Mouse (Mus musculus): Measurements from ENCODE around the gene Fam69a.
"Not testable (repeated sequence)": the region's sequence is repeated elsewhere in the genome, so short reads cannot be mapped to it uniquely, and the experiment has no call there.

Fam69a gene

DNA sequence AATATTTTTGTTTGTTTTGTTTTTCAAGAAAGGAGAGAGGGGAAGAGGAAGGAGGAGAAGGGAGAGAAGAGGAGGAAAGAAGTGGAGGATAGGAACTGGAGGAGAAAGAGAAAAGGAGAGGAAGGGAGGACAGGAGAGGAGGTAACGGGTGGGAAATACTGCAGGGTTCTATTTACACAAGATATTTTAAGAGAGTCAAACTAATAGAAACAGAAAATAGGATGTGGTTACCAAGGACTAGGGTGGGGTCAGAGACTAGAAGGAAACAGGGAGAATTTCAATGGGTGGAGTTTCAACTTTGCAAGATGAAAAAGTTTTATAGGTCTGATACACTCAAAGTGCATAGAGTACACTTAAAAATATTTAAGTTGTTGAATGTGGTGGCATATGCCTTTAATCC lies 7.0 kb downstream of the Fam69a start:
- no peak for DNase-seq (ENCODE audit: low read depth, low spot score)

DNA sequence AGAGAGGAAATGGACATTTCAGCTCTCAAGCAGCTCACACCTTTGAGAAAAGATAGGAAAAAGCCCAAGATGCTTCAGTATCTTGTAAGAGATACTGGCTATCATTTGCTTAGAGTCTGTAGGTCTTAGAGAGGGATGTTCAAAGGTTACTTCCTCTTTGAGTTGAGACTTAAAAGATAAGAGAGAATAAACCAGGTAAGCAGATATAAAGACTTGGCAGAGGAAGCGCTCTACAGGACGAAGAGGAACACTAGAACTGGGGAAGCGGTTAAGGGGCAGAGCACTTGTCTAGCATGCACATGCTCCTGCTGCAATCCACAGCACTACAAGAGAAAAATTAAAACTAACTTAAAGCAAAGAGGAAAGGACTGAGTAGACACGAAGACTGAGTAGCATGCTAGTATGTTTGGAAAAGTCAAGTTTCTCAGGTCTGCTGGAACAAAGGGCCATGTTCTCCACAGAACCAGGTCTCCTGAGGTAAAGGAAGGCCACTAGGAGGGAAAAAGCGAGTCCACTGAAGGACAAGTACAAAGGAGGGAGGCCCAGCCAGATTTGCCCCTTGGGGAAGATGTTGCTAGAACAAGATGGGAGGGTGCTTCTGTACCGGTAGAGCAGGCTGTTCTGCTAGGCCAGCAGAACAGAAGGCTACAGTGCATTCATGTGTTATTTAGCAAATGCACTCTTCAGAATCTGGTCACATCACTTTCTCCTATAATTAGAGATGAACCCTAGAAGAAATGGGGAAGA lies 8.4 kb downstream of the Fam69a start:
- no peak for DNase-seq (ENCODE audit: low read depth, low spot score)

DNA sequence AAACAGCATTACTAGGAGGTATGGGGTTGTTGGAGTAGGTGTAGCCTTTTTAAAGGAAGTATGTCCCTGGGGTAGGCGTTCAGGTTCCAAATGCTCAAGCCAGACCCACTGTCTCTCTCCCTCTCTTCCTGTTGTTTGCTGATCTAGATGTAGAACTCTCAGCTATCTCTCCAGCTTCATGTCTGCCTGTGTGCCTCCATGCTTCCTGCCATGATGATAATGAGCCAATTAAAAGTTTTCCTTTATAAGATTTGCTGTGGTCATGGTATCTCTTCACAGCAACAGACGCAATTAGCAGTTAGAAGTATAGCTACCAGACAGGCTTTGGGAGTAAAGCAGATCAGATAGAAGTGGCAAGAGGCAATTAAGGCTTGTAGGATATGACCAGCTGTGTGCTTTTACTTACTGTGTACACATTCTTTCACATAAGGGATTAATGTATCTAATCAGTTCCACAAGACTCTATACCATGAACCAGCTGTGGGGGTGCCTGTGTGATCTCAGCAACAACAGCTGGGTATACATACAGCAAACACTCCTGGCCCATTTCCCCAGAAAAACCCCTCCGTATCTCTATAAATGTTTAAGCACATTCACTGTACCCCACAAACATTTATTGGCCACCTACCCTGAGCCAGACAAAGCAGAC lies 9.1 kb downstream of the Fam69a start:
- DNase-seq (ENCODE audit: low read depth, low spot score): no peak

DNA sequence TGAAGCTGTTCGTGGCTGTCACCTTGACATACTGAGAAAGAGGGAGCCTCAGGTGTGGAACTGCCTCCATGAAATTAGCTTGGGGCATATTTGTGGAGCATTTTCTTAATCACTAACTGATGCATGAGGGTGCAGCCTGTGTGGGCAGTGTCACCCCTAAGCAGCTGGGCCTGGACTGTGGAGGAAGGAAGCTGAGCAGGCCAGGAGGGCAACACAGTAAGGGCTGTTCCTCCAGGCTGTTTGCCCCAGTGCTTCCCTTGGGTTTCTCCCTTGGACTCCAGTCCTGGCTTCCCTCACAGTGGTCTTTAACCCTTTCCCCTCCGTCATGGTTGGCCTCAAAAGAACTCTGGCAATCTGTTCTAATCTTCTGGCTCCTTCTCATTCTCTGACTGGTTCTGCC lies 13.6 kb downstream of the Fam69a start:
- DNase-seq (ENCODE audit: low read depth, low spot score): no peak

DNA sequence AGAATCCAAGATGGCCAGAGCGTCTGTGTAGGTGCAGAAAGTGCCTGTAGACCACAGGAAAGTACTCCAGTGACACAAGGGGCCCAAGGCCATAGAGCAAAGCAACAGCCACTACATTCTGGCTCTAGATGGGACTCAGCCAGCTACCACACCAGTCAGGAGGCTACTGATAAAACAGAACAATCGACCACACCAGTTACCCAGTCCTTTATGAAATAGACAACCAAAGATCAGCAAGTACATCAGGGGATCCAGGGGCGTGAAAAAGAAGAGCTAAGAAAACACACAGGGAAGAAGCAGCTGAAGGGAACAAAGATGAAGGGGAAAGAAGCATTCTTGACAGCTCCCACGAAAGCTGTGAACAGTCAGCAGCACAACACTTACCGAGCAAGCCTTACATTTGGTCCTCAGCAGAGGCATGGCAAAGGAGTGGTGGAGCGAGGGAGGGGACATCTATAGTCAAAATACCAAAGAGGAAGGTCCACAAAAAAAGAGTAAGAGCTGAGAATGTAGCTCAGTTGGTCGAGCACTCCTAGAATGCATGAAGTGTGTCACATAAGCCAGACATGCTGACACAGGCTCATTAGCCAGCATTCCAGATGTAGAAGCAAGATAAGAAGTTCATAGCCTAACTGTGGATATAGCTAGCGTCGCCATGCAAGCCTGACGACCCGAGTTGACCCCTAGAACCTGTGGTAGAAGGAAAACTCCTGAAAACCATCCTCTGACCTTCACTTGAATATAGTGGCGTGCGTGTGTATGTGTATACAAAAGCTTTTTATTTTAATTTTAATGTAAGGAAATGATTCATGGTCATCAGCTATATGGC lies 14.2 kb downstream of the Fam69a start:
- no peak for DNase-seq (ENCODE audit: low read depth, low spot score)

GRCm38 (mm10) chr5:107971069-107971468 lies 15.8 kb downstream of the Fam69a start:
- DNase-seq (ENCODE audit: low read depth, low spot score): no peak

DNA sequence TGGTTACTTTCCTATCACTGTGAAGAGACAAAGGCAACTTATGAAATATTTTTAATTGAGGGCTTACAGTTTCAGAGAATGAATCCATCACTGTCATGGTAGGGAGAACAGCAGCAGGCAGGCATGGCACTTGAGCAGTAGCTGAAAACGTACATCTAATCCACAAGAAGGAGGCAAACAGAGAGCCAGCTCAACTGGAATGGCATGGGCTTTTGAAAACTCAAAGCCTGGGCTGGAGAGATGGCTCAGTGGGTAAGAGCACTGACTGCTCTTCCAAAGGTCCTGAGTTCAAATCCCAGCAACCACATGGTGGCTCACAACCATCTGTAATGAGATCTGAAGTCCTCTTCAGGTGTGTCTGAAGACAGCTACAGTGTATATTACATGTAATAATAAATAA lies 17.1 kb downstream of the Fam69a start:
- DNase-seq (ENCODE audit: low read depth, low spot score): not testable (repeated sequence)

GRCm38 (mm10) chr5:107968079-107968478 lies 18.8 kb downstream of the Fam69a start:
- no peak for DNase-seq (ENCODE audit: low read depth, low spot score)

DNA sequence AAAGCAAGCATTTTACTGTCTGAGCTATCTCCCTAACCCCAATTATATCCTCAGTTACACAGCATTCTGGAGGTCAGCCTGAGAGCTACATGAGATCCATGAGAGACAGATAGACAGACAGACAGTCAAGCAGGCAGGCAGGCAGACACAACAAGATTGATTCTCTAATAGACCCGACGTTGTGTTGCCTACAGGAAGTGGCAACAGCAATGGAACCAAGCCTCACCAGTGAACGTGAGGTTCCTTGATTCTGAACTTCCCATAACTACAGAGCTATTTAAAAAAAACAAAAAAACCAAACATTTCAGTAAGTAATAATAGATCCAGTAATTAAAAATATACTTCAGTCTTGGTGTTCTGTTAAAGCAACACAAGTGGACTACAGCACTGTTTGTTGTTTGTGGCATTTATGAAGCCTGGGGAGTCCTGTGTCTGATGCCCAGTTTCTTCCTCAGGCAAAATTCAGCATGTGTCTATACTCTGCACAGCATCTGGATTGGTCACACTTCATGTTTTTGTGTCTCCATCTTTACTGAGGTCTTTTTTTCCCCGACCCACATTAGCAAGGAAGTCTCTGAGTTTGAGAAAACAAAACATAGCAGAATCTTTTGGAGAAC lies 19.9 kb downstream of the Fam69a start:
- no peak for DNase-seq (ENCODE audit: low read depth, low spot score)

DNA sequence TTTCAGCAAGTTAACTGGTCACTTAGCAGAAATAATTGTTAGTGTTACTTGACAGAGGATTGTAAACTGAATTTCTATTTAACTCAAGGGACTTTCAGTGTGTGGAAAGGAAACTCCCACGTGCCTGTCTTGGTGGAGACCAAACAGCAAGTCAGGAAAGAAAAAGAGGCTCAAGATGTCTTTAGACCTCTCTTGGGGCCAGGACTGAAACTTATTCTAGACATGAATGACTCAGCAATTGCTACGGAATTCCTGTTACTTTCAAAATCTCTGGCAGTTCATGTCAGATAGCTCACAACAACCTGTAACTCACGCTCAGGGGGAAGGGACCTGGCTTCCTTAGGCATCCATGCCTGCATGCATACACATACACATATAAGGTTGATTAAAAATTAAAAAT lies 20.7 kb downstream of the Fam69a start:
- DNase-seq (ENCODE audit: low read depth, low spot score): no peak

DNA sequence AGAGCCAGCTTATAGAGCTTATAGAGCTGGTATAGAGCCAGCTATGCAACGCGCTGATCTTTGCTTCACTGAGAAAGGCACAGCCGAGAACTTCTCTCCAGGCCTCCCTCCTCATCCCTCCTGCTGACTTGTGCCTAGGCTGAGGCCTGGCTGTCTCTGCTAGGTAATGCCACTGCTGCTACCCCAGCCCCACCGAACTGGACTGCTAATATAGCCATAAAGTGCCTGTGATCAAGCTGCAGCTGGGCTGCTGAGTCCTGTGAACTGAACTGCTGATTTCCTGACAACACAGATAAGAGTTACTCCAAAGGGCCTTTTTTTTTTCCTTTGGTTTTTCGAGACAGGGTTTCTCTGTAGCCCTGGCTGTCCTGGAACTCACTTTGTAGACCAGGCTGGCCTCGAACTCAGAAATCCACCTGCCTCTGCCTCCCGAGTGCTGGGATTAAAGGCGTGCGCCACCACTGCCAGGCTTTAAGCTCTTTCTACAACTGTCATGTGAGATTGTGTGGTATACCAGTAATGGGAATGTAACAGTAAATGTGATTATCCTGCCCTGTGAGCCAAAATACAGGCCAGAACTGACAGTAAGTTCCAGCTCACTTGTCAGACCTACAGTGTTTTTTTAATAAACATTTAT lies 21.4 kb downstream of the Fam69a start:
- no peak for DNase-seq (ENCODE audit: low read depth, low spot score)

GRCm38 (mm10) chr5:107964031-107964758 lies 22.7 kb downstream of the Fam69a start:
- DNase-seq (ENCODE audit: low read depth, low spot score): no peak

GRCm38 (mm10) chr5:107961438-107962251 lies 25.2 kb downstream of the Fam69a start:
- no peak for DNase-seq (ENCODE audit: low read depth, low spot score)

GRCm38 (mm10) chr5:107960532-107961202 lies 26.2 kb downstream of the Fam69a start:
- no peak for DNase-seq (ENCODE audit: low read depth, low spot score)

GRCm38 (mm10) chr5:107959624-107960300 lies 27.1 kb downstream of the Fam69a start:
- no peak for DNase-seq (ENCODE audit: low read depth, low spot score)

DNA sequence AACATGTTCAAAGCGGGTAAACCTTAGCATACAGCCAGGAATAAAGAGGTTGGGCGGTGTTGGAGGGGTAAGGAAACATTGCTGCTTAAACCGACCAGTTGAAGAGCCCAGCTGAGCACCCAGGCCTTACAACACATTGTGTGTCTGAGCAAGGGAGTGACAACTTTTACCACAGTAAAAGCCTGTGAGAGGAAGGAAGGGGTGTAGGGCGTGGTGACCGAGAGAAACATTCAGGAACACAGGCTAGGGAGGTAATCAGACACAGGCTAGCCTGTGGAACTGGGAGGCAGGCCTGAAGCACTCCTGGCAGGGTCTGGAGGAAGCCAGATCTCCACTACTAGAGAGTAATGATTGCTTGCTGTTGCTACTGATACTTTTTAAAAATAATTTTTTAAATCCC lies 36.2 kb downstream of the Fam69a start:
- DNase-seq (ENCODE audit: low read depth, low spot score): no peak

DNA sequence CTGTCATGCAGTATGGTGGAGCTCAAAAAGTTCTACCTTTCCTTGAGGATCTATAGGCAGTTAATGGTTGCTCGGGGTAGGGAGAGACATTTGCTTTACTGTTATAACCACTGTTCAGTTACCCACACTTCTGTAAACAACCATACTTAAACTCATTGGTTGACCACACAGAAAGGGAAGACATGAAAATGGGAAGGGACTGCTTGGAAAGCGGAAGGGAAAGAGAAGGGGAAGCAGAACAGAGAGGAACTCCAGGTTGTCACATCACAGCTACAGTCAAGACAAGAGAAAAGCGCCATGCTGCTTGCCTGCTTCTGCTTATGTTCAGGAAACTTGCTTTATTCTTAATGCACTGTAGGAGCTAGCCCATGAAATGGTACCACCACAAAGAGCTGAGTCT lies 37.3 kb downstream of the Fam69a start:
- DNase-seq (ENCODE audit: low read depth, low spot score): no peak

- DNase-seq (ENCODE audit: low read depth, low spot score): no peak
Observed at GRCm38 (mm10) chr5:107948899-107949298, 38.0 kb downstream of the Fam69a start.

DNA sequence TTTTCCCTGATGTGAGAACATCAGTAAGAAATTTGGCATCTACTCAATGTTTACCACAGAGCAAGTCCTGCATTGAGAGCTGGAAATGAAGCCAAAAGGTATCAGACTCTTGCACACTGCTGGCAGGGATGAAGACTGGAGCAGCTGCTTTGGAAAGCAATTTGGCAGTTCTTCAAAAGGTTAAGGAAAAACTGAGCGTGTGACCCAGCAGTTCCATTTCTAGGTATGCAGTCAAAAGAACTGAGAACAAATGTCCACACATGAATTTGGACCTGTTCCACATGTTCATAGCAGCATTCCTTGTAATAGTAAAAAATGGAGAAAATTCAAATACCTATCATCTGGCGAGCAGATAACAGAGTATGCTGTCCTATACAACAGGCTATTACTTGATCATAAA lies 39.3 kb downstream of the Fam69a start:
- DNase-seq (ENCODE audit: low read depth, low spot score): no peak

Measured in brain, embryonic 18.5 days (tissue).